Mouse (Mus musculus) kidney, adult 2 months (tissue): ENCODE measurements at regions not wholly inside any gene's neighbourhood (a gene's known extent, or its start where the extent isn't known, plus 50 kb on each side); places are given as distances from the start of the nearest gene placed in this dataset.
"Not testable (repeated sequence)": the region's sequence is repeated elsewhere in the genome, so short reads cannot be mapped to it uniquely, and the experiment has no call there.

Experiments
- DNase-seq: peaks from one replicate; pipeline ENCODE4 v3.0.0; 2021
- H3K27ac ChIP-seq: fragments of 200-500 bp; 2 replicates; pipeline ENCODE4 v1.5.1; 2012; ENCODE audit warnings: low read depth, low read length, control low read depth, inconsistent platforms; ENCODE audit not compliant: insufficient read depth
- H3K27me3 ChIP-seq: fragments of 200-500 bp; replicated peaks from 2 replicates; pipeline ENCODE4 v1.6.1; 2012; ENCODE audit warnings: mild to moderate bottlenecking, moderate library complexity, low read length, inconsistent platforms; ENCODE audit not compliant: control insufficient read depth, insufficient read depth
- H3K36me3 ChIP-seq: fragments of 200-500 bp; 2 replicates; pipeline ENCODE4 v1.6.1; 2012; ENCODE audit warnings: mild to moderate bottlenecking, moderate library complexity, low read length, inconsistent platforms; ENCODE audit not compliant: control insufficient read depth, insufficient read depth
- H3K4me1 ChIP-seq: fragments of 200-500 bp; 2 replicates; pipeline ENCODE4 v1.6.1; 2011; ENCODE audit warnings: low read length; ENCODE audit not compliant: control insufficient read depth, insufficient read depth
- H3K4me3 ChIP-seq: fragments of 200-500 bp; 2 replicates; pipeline ENCODE4 v1.5.1; 2011; ENCODE audit warnings: mild to moderate bottlenecking, low read depth, low read length, control low read depth; ENCODE audit not compliant: insufficient read depth
- CTCF ChIP-seq: fragments of 200-500 bp; conservative IDR thresholded peaks from 2 replicates; pipeline ENCODE4 v1.5.1; 2011; ENCODE audit warnings: low read depth, mild to moderate bottlenecking, control low read depth, low read length, moderate library complexity, mixed read lengths; ENCODE audit not compliant: insufficient read depth, insufficient read length
- POLR2A ChIP-seq: fragments of 200-500 bp; IDR thresholded peaks from one replicate; pipeline ENCODE4 v1.6.1; 2011; ENCODE audit warnings: low read depth, low read length, control low read depth
- WGBS: fragments of 180-500 bp; shearing (Covaris S2); methylation state at CpG from one replicate; pipeline ENCODE4 v1.1.7; 2018; 5-methylcytosine and 5-hydroxymethylcytosine counted together

GRCm38 (mm10) chrX:14792261-14792660 is 581.3 kb downstream of the H2al1n start:
- DNase-seq = peak; percentile 61
- H3K4me1 ChIP-seq, H3K27me3 ChIP-seq, H3K36me3 ChIP-seq, H3K4me3 ChIP-seq, H3K27ac ChIP-seq: not testable (repeated sequence)
- 61% methylated on average over 2 of the region's 2 CpGs for WGBS

- WGBS = 76% methylated on average over 4 of the region's 4 CpGs
- DNase-seq = no peak
- no peaks in the 10 kb centered on the region for H3K36me3 ChIP-seq
- H3K27me3 ChIP-seq = no peaks in the 10 kb centered on the region
- no peak overlapping the region for H3K27ac ChIP-seq
- H3K4me1 ChIP-seq = no peaks in the 10 kb centered on the region
- H3K4me3 ChIP-seq = no peak overlapping the region
- TF ChIP-seq POLR2A = no peak
- no peak for TF ChIP-seq CTCF
Measured at GRCm38 (mm10) chrX:14835862-14836261, 624.9 kb downstream of the H2al1n start.

GRCm38 (mm10) chrX:14839740-14840419 is 628.9 kb downstream of the H2al1n start:
- Histone ChIP-seq H3K4me3 (no peak overlapping the region), H3K27ac (no peak overlapping the region), H3K27me3 (no peaks in the 10 kb centered on the region), H3K36me3 (no peaks in the 10 kb centered on the region), H3K4me1 (no peaks in the 10 kb centered on the region)
- no peak for DNase-seq
- TF ChIP-seq CTCF (no peak), POLR2A (no peak)
- WGBS = 55% methylated on average over 7 of the region's 7 CpGs

GRCm38 (mm10) chrX:14840420-14840757 is 629.4 kb downstream of the H2al1n start:
- Histone ChIP-seq H3K27me3 (no peaks in the 10 kb centered on the region), H3K4me3 (no peak overlapping the region), H3K36me3 (no peaks in the 10 kb centered on the region), H3K27ac (no peak overlapping the region), H3K4me1 (no peaks in the 10 kb centered on the region)
- 84% methylated on average over 7 of the region's 7 CpGs for WGBS
- TF ChIP-seq POLR2A = no peak
- no peak for TF ChIP-seq CTCF
- DNase-seq = no peak

- DNase-seq = no peak
- Histone ChIP-seq H3K27ac (no peak overlapping the region), H3K4me3 (no peak overlapping the region), H3K27me3 (no peaks in the 10 kb centered on the region), H3K36me3 (no peaks in the 10 kb centered on the region), H3K4me1 (no peaks in the 10 kb centered on the region)
- TF ChIP-seq CTCF (no peak), POLR2A (no peak)
Measured at GRCm38 (mm10) chrX:14845353-14845752, 634.4 kb downstream of the H2al1n start.

- 86% methylated on average over 3 of the region's 3 CpGs for WGBS
- Histone ChIP-seq H3K4me3 (no peak overlapping the region), H3K27me3 (no peaks in the 10 kb centered on the region), H3K36me3 (no peaks in the 10 kb centered on the region), H3K4me1 (no peaks in the 10 kb centered on the region), H3K27ac (no peak overlapping the region)
- TF ChIP-seq CTCF = no peak
- TF ChIP-seq POLR2A = no peak
- DNase-seq = no peak
Measured at GRCm38 (mm10) chrX:14884612-14885011, 673.7 kb downstream of the H2al1n start.
